Mouse (Mus musculus) granulocyte monocyte progenitor cell, adult 5-6 weeks (primary cell): ENCODE measurements around the gene Slc2a4. TPM values are rescaled to one million over a fixed set of nuclear protein-coding genes. Genes with fewer than 3 reads are reported as not detected.
"Not testable (repeated sequence)": the region's sequence is repeated elsewhere in the genome, so short reads cannot be mapped to it uniquely, and the experiment has no call there.

Source experiments
- ATAC-seq: replicated peaks from 2 replicates; pipeline ENCODE4 v1.8.0; 2016; ENCODE audit warnings: mild to moderate bottlenecking, moderate TSS enrichment, inconsistent platforms; ENCODE audit not compliant: poor library complexity, severe bottlenecking
- total RNA-seq, 2 experiments: library from RNA; stranded (forward) in 1 of 2; stranded (reverse) in 1 of 2; fragments of 200-712, 200-1000 nt in 1 of 2; fragments of >200 nt in 1 of 2; fragmentation: Nextera tagmentation in 1 of 2; gene quantifications; 2 replicates each; pipeline ENCODE4 v1.2.3; 2014 to 2017

Gene Slc2a4
- total RNA-seq, 2 experiments from 2014 or later: not detected

- ATAC-seq: no peak
Observed at GRCm38 (mm10) chr11:69945216-69945615, 2.8 kb downstream of the Slc2a4 start.

GRCm38 (mm10) chr11:69940962-69941361 lies 7.0 kb downstream of the Slc2a4 start:
- ATAC-seq: no peak

- ATAC-seq: no peak
Observed at GRCm38 (mm10) chr11:69939731-69940130, 8.3 kb downstream of the Slc2a4 start.

- ATAC-seq: no peak
Observed at GRCm38 (mm10) chr11:69939181-69939580, 8.8 kb downstream of the Slc2a4 start.

- ATAC-seq: no peak
Observed at GRCm38 (mm10) chr11:69938401-69938979, 9.5 kb downstream of the Slc2a4 start.

- ATAC-seq: no peak
Observed at GRCm38 (mm10) chr11:69937834-69938233, 10.2 kb downstream of the Slc2a4 start.

- ATAC-seq: no peak
Observed at GRCm38 (mm10) chr11:69937385-69937784, 10.6 kb downstream of the Slc2a4 start.

- no peak for ATAC-seq
Observed at GRCm38 (mm10) chr11:69936714-69937347, 11.2 kb downstream of the Slc2a4 start.

GRCm38 (mm10) chr11:69936156-69936555 lies 11.8 kb downstream of the Slc2a4 start:
- ATAC-seq: no peak

- ATAC-seq: peak; percentile 40
Observed at GRCm38 (mm10) chr11:69935137-69935879, 12.7 kb downstream of the Slc2a4 start, which contains the start of gene Ybx2. TSS of gene Ybx2 (plus strand) at chr11:69935796.

GRCm38 (mm10) chr11:69934681-69935080 lies 13.3 kb downstream of the Slc2a4 start:
- ATAC-seq: no peak

- ATAC-seq: peak; percentile 57
Observed at GRCm38 (mm10) chr11:69934169-69934568, 13.8 kb downstream of the Slc2a4 start.

GRCm38 (mm10) chr11:69933066-69933465 lies 14.9 kb downstream of the Slc2a4 start:
- no peak for ATAC-seq

GRCm38 (mm10) chr11:69932254-69932653 lies 15.7 kb downstream of the Slc2a4 start:
- ATAC-seq: no peak

- no peak for ATAC-seq
Observed at GRCm38 (mm10) chr11:69931769-69932168, 16.2 kb downstream of the Slc2a4 start.

GRCm38 (mm10) chr11:69930967-69931537 lies 16.9 kb downstream of the Slc2a4 start:
- peak; percentile 93 for ATAC-seq

GRCm38 (mm10) chr11:69930176-69930575 lies 17.8 kb downstream of the Slc2a4 start:
- ATAC-seq: not testable (repeated sequence)

GRCm38 (mm10) chr11:69929712-69930111 lies 18.3 kb downstream of the Slc2a4 start:
- ATAC-seq: no peak

- no peak for ATAC-seq
Observed at GRCm38 (mm10) chr11:69927501-69927900, 20.5 kb downstream of the Slc2a4 start.

GRCm38 (mm10) chr11:69922796-69923195 lies 25.2 kb downstream of the Slc2a4 start:
- ATAC-seq: no peak
